Mouse (Mus musculus) layer of hippocampus, postnatal 10 days (tissue): Measurements from ENCODE around the gene Ubr4. TPM values are rescaled to one million over a fixed set of nuclear protein-coding genes. Genes with fewer than 3 reads are reported as not detected.

Experiments
- DNase-seq, 2 experiments: peaks; one replicate each; pipeline ENCODE4 v3.0.0; 2021; ENCODE audit warnings: low spot score in 2 of 2
- long read RNA-seq: library from polyadenylated mRNA; stranded (forward); transcript quantifications from one replicate; pipeline ENCODE4 v2.0.0, GENCODE M21; 2023
- total RNA-seq, 2 experiments: library from RNA; stranded (reverse); gene quantifications; 2 replicates each; pipeline ENCODE4 v1.2.3; 2021

Gene Ubr4
- 100 to 1,000 TPM; 146 to 147 TPM for total RNA-seq
- long read RNA-seq, partial matches to known transcripts = 14 of 15 reads
- long read RNA-seq, other reads (novel, unspliced or antisense) = 1 of 15 reads

DNA sequence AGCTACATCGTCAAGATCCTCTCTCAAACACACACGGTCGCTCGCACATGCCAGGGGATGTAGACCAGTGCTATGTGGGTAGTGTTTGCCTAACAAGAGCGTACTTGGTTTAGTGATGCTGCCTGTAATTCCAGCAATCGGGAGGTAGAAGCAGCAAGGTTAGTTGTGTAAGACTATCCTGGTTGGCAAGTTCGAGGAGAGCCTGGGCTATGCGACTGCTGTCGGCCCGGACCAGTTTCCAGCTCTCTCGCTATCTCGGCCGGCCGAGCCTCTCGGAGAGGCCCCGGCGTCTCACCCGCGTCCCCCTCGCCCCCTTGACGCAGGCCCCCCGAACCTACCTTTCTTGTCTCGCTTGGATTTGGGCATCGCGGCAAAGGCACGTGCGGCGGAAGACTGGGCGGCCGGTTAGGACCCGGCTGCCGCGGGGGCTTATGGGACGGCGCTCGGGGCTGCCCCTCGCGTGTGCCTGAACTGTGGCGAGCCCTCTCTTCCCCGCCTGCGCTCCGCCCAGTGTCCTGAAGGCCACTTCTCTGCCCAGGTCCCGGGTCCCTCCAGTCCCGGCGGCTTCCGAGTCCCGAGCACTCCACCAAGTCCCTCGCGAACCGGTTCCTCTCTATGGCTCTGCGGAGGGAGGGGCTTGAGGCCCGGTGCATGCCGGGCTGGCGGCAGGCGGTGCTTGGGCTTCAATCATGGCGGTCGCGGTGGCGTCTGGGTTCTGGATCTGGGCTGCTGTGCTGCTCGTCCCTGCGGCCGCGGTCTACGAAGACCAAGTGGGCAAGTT is at the start of gene Ubr4, which contains the start of the genes Mrto4 and Emc1:
Gene Ubr4 (plus strand): TSS at position 679 of the 781 bp plus-strand sequence.
Gene Mrto4 (minus strand): TSS at position 646 of the 781 bp plus-strand sequence.
Gene Emc1 (plus strand): TSS at position 657 of the 781 bp plus-strand sequence.
- DNase-seq = peak; percentile 86 to 88

DNA sequence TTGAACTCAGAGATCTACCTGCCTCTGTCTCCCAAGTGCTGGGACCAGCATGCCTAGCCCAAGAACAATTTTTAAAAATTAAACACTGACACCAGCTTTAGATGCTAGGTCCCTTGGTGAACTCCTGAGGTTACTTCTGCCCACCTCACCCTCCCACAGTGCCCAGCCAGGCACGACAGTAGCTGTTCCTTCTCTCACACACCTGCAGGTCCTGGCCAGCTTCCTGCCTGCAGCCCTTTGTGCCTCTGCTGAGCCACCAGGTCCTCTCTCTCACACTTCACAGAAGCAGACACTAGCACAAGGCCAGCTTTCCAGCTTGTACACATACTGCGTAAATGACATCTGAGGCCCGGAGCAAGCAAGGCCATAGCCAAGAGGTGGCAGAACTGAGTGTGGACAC is 46.9 kb upstream of the Ubr4 start:
- DNase-seq = no peak

DNA sequence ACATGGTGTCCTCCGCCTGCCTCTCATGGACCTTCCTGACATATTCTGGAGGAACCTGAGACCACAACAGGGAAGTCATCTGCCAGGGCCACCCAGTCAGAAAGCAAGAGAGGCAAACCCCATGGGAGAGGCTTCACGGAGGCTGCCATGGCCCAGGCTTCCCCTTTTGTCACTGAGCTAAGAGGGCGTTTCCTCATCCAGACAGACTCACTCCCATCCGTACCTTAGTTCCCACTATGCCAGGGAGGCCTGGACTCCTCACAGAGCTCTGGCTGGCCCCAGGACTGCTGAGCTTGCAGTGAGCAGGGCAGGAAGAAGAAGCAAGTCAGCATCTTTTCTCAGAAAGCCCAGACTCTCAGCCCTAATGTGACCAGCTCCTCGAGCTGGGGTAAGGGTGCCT is 44.5 kb upstream of the Ubr4 start:
- DNase-seq = no peak

DNA sequence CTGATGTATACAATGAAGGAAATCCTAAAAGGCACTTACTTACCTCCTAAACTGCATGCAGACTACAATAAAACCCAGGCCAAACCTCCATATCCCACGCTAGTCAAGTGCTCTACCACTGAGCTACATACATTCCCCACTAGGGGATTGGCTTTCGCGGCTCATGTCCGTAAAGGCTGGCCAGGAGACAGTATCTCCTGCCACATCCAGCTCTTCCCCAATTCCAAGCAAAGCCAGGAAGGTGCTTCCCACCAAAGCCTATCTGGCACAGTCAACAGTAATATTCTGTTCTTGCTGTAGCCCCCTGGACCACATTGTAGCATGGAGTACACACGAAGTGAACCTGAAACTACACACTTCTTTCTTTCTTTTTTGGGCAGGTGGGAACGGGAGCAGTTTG is 42.8 kb upstream of the Ubr4 start:
- no peak for DNase-seq

DNA sequence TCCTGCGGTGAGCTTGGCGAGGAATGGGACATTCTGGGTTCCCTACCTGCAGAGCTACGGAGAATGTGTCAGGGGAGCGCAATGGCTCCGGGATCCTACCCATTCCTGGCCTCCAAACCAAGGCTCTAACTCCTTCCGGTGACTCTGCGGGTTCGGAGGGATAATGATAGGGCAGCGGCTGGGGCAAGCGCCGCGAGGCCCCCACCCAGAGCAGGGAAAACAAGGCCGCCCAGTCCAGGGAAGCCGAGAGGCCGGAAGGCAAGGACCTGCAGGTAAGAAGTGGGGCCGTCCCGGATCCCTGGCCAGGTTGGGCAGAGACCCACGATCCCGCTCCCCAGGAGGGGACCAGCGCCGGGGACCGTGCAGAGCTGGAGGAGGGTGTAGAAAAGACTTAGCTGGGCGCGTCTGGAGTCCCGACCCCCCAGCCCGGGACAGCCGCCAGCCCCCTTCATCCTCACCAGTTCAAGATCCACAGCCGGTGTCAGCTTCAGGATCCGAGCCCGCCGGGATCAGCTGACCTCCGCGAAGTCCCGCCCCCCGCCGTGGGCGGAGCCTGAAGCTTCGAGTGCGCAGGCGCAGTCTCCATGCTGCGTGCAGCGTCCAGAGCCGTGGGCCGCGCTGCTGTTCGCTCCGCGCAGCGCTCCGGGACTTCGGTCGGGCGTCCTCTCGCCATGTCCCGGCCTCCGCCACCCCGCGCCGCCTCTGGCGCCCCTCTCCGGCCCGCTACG is 42.1 kb upstream of the Ubr4 start, which contains the start of the genes Pqlc2 and Akr7a5:
Gene Pqlc2 (minus strand): TSS at position 538 of the 728 bp plus-strand sequence.
Gene Akr7a5 (plus strand): TSS at position 574 of the 728 bp plus-strand sequence.
- peak; percentile 99 for DNase-seq

DNA sequence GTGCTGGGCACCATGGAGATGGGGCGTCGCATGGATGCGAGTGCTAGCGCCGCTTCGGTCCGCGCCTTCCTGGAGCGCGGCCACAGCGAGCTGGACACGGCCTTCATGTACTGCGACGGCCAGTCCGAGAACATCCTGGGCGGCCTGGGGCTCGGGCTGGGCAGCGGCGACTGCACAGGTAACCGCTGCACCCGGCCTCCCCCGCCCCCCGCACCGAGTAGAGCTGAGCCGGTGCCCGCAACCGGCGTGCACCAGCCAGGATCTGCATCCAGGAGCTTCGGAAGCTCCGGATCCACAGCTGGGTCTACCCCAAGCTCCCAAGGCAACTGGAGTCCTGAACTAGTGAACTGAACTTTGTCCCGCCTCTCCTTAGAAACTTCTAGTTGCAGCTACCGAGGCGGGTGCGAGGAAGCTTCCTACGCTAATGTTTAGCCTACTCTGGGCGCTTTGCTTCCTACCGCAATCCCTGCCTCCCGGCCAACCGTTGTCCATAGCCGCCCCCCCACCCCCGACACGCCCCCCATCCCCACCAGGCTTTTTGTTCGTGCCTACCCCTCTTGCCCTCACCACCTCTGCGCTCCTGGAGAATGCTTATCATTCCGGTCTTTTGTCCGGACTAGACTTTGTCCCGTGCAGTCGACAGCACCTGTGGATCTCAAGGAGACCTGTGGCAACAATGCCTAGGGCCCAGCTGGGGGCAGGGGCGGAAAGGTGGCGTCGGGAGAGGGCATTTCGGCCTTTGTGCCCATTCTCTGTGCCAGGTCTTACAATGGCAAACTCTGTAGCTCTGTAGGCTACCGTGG is 41.3 kb upstream of the Ubr4 start:
- DNase-seq = no peak

DNA sequence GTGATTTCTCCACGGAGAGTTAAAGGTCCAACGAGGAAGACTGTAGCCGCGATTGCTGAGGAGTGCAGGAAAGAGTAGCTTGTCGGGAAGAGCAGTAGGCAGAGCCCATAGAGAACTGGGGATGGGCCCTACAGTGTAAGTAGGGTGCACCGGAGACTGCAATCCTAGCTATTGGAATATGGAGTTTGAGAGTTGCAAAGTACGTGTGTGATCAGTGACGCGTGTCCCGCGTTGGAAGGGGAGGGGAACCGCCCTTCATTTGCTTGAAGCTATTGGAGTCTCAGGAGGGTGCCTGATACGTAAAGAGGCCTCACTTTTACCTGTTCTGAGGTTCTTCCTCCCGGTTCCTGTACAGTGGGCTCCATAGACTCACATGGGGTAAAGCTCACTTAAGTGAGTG is 40.7 kb upstream of the Ubr4 start:
- DNase-seq = no peak

DNA sequence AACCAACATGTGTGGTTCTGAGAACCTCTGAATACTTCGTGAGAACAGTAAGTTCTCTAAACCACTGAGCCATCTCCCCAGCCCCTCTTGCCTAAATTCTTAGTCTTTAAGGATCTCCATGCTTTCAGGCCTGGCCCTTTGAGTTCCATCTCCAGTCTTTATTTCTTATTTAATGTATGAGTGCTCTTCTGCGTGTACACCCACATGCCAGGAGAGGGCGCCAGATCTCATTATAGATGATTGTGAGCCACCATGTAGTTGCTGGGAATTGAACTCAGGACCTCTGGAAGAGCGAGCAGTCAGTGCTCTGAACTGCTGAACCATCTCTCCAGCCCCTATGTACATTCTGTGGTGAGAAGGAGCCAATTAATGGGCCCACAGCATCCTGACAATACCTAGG is 39.8 kb upstream of the Ubr4 start:
- DNase-seq = peak in 1 of 2 experiments; percentile 26

DNA sequence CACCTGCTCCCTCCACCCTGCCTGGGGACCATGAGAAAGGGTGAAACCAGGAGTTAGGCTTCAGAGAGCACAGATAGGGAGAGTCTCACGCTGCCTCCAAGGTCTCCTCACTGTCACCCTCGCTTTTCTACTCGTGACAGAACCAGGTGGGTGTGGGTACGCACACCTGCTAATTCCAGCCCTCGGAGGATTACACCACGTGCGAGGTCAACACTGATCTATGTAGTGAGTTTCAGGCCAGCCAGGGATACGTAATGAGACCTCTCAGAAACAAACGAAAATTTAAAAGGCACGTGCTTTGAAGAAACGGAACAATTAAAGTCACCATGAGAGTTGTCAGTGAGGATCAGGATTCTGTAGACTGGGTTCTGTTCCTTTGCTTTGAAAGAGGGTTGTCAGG is 34.0 kb upstream of the Ubr4 start:
- no peak for DNase-seq

DNA sequence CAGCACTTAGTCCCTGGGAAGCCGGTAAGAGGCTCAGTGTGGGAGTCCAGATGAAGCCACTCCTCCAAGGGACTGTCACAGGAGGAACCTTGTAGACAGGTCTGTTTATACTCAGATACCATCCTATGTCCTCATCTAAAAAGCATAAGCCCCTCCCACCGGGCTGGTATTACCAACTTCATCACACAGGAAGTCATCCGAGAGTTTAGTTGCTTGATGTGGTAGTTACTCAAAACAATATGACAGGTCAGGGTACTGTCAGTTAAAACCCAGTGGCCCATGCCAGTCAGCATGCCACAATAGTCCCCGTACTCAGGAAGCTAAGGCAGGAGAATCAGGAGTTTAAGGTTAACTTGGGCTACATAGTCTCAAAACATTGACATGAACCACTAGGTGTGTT is 32.7 kb upstream of the Ubr4 start:
- no peak for DNase-seq

DNA sequence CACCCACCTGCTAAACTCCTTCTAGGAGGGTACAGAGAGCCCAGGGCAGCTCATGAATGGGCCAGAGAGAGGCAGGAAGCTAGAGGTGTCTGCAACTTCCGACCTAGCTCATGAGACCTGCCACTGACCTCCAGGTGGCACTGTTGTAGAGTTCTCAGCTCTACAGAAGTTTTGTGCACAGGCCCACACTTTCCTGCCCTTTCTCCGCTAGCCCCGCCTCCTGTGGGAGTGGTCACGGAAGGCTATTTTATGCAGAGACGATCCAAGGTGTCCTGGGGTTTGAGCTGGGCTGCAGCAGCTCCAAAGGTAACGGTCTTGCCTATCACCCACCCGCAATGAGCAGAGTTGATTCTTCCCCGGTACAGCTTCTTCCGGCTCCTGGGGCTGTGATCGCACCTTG is 21.8 kb upstream of the Ubr4 start:
- DNase-seq = peak; percentile 44 to 55

DNA sequence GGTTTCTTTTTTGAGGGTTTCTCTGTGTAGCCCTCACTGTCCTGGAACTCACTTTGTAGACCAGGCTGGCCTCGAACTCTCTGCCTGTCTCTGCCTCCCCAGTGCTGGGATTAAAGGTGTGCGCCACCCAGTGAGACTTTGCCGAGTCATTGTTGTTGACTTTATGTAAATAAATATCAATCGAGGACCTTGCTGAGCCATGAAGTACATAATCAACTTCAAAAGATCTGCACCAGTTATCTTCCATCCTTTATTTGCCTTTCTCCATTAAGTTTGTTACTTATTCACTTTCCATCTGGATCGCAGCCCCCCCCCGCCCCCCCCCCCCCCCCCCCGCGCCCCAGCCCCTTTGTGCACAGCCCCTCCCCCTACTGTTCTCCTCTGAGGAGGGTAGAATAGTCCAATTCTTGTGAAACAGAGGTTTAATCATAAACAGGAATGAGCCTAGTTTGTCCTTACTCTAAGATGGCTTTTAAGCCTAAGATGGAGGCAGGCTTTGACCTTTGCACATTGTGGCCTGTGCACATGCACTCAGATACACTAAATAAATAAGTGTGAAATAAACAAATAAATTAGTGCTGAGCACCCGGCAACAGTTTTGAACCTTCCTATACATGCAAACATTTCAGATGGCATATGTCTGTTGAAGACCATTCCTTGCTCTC is 17.6 kb upstream of the Ubr4 start:
- DNase-seq = no peak

DNA sequence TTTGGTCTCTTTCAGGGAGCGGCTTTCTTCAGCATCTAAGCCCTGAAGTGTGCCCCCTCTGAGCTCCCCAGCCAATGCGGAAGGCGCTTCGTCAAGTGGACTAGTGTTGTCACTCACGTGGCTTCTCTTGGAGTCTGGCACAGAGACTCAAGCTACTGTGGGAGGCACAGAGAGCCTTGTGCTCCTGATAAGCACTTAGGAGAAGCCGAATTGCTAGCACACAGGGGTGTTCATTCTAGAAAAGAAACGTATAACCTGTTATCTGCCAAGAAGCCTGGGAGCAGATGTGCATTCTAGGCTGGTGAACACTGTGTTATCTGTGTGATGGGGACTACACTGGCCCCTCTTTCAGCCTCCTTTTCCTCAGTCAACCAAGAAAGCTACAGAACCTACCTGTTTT is 16.9 kb upstream of the Ubr4 start:
- DNase-seq = no peak

DNA sequence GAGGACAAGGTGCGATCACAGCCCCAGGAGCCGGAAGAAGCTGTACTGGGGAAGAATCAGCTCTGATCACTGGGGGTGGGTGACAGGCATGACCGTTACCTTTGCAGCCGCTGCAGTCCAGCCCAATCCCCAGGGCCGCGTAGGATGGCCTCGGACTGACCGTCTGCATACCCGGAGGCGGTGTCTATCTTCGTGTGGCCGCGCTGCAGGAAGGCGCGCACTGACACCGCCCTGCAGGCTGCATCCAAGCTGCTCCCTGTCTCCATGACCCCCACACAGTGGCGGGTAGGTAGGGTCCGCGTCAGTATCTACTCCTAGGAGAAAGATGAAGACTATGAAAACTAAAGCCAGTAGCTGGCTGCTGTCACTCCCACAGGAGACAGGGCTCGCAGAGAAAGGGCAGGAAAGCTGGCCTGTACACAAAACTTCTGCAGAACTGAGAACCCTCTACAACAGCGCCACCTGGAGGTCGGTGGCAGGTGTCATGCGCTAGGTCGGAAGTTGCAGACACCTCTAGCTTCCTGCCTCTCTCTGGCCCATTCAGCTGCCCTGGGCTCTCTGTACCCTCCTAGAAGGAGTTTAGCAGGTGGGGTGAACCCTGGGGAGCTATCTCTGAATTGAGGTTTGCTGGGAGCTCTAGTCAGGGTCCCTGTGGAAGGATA is 15.5 kb upstream of the Ubr4 start:
- DNase-seq = peak; percentile 77 to 81

DNA sequence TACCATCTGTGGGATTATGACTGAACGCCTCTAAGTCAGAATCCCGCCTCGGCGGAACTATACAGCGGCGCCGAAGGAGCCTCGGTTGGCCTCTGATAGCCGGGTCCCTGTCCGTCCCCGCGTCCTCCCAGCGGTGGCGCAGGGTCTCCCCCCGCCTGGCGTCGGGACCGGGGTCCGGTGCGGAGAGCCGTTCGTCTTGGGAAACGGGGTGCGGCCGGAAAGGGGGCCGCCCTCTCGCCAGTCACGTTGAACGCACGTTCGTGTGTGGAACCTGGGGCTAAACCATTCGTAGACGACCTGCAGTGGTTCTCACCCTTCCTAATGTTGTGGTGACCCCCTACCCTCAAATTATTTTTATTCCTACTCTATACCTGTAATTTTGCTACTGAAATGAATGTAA is 14.3 kb upstream of the Ubr4 start:
- no peak for DNase-seq

DNA sequence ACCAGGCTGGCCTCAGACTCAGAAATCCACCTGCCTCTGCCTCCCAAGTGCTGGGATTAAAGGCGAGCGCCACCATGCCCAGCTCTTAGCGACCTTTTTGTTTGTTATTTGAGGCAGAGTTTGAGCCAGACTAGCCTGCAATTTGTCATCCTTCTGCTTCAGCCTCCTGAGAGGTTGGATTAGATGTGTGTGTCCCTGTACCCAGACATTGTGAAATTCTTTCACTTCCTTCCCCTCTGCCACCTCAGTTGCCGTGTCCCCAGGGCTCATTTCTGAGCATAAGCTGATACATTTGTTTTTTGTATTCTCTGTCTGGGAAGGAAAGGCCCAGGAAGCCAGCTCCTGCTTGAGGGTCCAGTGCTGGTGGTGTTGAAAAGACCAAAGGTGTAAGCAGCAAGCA is 11.6 kb upstream of the Ubr4 start:
- DNase-seq = no peak

DNA sequence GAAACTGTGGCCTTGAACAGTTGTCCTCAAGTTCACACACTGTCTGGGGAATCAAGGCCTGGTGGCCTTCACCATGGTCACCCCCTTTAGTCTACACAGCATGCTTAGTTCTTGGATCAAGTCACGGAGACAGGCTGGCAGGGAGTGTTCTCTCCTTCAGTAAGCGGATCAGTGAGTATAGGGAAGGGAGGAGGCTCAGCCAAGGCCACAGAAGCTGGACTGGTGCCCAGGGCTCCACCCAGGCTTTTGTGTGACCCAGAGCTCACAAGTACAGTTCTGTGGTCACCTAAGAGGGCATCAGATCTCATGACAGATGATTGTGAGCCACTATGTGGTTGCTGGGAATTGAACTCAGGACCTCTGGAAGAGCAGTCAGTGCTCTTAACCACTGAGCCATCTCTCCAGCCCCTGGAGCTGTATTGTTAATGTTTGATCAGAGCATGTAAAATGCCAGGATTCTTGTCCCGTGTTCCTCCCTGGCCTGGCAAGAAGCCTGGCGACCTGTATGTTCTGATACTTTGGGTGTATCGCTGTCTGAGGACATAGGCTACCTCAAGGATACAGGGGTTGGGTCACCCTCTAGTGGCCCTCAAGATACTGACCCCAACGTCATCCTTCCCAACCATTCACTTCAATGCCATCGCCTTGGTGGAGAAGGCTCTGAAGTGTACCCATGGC is 10.7 kb upstream of the Ubr4 start:
- DNase-seq = no peak

DNA sequence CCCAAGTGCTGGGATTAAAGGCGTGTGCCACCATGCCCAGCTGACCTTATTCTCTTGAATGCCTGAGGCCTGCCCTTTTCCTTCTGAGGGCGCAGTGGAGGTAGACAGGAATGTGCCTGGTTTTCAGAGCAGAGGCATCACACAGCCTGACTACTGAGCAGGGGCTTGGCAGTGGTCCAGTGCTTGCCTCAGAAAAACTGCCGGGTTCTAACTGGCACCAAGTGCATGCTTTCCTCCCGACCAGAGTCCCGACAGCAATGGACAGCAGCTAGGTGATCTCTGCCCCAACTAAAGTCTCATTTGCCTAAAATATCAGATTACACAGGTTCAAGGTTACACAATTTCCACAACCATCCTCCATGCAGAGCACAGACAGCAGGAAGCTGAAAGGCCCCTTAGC is 8.7 kb upstream of the Ubr4 start:
- DNase-seq = peak; percentile 60 to 69

DNA sequence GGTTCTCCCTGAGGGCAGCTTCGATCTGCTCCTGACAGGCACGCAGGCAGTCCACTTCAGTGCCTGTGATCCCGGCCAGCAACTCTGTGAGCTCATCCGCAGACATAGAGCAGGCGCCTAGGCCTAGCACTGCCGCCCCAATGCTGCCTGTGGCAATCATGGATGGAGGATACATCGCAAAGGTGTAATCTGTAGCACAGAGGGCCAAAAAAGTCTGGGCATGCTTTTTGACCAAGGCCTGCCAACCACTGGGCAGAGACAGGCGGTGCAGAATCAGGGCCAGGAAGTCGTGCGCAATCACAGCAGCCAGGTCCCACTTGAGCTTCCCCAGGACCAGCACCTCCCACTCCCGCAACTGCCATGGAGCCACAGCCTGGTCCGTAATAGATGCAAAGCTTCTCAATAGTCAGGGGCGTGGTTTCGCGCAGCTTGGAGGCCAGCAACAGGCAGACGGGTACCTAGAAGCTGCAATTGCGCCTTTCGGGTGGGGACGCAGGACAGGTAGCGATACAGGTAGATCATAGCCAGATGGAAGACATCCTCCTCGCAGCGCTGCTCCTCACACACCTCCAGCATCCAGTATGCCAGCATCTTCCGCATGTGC is 6.9 kb upstream of the Ubr4 start:
- DNase-seq = no peak
